Mouse (Mus musculus): ENCODE measurements around the gene Olfr295.

DNA sequence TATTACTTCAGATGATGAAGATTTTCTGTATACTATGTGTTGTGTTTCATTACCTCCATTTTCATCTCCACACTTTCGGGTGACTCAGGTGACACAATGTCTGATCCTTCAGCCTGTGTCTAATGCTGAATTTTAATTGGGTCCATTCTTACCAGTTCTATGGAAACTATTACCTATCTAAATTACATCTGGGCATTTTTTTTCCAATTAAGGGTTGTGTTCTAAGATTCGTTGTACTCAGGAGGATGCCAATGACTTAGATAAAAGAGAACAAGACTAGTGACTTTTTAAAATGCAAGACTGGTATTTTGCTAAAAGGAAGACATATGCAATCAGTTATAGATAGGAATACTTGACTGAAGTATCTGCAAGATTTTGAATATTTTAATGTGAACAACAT is at the start of gene Olfr295:
- TF ChIP-seq CTCF (IDR thresholded peaks at IDR 0.05; ENCODE audit: low read depth) = no peak
- TF ChIP-seq EP300 (IDR thresholded peaks at IDR 0.05; ENCODE audit: low read depth) = no peak

Measured in liver, postnatal 0 days (tissue).